Mouse (Mus musculus): ENCODE data around the gene Skint11.

The Skint11 gene

DNA sequence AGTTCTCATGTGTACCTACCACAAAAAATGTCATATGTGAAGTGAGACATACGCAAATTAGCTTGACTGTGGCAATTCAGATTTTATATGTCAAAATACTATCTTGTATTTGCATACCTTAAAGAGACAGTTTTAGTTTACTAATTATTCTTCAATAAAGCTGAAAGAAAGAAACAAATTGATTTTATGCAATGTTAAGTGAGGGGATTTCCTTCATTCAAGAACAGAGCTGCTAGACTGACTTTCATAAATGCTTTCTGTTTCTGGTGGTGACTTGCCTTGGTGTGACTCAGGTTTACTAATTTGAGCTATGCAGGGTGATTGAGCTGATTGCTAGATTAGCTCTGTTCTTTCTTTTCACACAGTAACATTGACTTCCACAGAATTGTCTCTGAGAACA is at the start of gene Skint11:
Gene Skint11 (plus strand): TSS at position 301 of the 400 bp plus-strand sequence.
- no peak for TF ChIP-seq GATA4 (IDR thresholded peaks at IDR 0.05; ENCODE audit: insufficient replicate concordance, low read length)

DNA sequence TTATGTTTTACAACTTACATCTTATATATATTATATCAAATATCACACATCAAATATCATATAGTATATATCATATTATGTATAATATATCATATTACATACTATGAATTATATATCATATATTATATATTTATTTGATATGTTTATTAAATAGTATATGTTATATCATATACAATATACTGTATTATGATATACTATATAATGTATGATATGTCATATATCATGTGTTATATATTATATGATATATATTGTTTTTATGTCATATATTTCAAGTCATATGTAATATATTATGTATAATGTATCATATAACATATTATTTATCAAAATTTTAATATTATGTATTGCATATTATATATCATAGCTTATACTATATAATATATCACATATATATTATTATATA is 2.0 kb upstream of the Skint11 start:
- no peak for TF ChIP-seq GATA4 (IDR thresholded peaks at IDR 0.05; ENCODE audit: insufficient replicate concordance, low read length)
